Mouse (Mus musculus): Measurements from ENCODE around the gene Phc3.

Phc3 gene

DNA sequence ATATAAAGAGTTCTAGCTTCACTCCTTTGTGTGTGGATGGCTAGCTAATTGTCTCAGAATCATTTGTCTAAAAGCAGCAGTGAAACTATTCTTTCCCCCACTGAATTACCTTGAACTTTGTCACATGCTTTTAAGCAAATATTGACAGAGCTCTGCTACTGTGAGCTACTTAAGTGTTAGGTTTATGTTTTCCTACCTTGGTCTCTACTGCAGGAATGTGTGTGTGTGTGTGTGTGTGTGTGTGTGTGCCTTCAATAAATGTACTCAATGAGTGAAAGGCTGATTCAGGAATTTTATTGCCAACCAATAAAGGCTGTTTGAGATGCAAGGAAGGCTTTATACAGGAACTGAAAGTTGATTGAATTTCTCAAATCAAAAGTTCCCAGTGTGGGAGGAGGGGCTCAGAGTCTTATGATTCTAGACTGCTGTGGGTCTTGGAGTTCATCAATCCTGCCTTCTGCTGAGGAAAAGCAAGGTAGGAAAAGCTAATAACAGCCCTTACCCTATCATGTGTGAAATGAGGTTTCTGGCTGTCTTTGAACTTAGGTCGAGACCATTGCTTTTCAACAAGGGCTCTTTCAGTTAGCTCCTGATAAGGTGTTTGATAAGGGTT, 7.9 kb upstream of the Phc3 start:
- DNase-seq: peak; percentile 35 to 62

DNA sequence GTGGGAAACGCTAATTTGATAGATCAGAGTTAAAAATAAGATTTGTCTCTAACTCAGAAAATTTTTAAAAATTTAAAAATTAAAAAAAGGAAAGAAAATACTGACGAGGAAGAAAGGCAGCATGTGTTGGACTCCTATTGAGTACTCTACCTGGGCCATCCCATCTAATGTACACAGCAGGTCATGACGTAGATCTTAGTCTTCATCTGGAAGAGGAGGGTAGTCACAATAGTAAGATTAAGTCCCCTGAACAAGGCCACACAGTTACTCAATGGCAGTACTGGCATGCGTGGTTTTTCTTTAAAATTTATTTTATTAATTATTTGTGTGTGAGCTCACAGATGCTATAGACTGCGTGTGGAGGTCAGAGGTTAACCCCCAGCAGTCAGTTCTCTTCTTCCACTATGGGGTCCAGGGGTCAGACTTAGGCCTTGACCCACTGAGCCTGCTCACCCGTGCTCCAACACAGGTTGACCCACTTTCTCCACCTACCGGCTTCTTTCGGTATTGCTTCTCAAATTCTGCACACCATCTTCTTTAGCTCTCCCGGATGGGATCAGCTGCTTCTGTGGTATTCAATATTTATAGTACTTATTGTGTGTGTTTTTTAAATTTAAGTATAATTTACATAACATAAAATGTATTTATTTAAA, 6.0 kb upstream of the Phc3 start:
- DNase-seq: peak; percentile 46 to 76

DNA sequence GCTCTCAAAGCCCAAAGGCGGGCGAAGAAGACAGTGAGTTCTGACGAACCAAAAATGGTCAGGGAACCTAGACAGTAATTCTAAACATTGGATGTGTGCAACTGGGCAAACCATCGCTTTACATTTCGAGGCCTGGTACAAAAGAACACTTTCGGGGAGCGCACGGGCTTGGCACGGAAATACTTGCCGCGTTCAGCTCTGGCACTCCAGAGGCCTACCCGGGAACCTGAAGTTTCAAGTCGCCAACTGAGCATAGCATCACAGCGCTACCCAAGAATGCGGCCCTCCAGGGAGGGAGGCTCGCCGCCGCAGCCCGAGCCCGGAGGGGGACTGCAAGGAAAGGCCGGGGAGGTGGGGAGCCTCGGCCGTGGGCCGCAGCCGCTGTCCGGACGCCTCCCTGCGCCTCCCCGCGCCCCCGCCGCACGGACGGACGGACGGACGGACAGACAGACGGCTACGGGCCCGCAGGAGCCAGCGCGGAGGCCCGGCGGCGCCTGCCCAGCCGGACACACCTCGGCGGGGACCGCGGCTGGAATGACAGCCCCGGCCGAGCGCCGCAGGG, 603 bp downstream of the Phc3 start:
- DNase-seq: peak; percentile 48 to 55

DNA sequence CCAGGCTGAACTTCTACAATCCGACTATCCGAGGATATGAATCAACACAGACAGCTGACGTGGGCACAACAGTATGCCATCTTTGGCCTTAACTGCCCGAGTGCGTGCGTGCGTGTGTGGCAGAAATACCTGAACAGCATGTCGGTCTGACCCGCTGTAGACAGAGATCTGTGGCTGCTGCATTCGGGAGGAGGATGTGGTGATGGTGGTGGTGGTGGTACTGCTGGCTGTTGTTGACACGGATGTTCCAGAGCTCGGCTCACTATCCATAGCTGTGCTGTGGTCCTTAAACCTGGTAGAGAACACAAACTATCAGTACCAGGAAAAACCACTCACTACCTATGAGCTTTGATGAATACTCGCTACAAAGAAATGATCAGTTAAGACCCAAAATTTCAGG, 3.6 kb downstream of the Phc3 start:
- no peak for DNase-seq

DNA sequence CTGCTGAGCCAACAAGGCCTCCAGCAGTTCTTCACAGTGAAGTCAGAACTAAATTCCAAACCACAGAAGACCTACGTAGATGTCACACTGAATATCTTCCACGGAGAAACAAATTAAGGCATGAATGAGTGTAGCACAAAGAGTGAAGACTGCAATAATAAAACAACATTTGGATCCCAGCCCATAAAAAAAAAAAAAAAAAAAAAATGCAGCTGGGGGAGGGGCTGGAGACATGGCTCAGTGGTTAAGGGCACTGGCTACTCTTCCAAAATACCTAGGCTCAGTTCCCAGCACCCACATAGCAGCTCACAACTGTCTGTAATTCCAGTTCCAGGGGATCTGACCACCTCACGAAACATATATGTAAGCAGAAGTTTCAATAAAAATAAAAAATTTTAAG, 5.0 kb downstream of the Phc3 start:
- DNase-seq: no peak

DNA sequence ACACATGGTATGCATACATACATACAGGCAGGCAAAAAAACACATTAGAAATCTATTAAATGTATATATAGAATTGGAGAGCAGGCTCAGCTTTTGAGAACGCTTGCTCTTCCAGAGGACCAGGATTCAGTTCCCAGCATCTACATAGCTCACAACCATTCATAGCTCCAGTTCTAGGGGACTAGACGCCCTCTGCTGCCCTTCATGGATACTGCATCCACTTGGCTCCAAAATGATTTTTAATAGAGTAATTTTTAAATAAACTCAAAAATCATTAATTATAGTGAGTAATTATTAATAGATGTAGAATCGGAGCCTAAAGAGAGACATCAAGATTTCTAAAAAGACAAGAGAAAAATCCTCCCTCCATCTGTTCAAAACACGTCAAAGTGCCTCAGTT, 6.1 kb downstream of the Phc3 start:
- DNase-seq: no peak

DNA sequence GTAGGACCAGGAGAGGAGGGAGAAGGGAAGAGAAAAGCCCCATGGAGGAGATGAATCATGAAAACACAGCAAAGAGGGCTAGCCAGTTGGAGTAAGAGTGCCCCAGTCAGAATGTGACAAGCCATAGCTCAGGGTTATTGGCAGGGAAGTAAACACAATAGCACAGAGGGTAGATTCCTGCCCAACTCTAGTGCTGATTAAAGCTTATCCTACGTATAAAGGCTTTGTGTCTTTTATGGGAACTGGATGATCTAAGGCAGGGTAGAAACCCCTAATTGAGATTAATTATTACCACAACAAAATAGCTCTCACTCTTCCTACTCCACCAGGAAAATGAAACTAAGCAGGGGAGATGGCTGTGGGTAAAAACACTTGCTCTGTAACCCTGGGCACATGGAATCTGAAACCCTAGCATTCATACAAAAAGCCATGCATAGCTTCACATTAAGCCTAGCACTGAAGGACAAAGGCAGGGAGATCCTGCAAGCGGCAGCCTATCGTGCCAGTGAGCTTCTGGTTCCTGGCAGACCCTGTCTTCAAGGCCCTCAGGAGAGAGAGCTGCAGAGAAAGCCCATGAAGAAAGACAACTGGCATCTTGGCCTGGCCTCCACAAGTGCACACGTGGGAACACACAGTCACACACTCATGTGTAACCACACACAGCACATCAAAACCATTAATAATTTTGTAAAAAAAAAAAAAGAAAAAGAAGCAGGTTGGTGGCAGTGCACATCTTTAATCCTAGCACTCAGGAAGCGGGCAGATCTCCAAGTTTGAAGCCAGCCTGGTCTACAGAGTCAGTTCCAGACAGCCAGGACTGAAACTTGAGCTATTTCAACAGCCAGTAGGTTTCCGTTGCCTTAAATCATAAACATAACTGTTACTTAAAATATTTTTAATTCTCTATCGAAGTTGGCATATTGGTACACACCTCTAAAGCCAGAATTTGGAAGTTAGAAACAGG, 9.1 kb downstream of the Phc3 start:
- DNase-seq: no peak

DNA sequence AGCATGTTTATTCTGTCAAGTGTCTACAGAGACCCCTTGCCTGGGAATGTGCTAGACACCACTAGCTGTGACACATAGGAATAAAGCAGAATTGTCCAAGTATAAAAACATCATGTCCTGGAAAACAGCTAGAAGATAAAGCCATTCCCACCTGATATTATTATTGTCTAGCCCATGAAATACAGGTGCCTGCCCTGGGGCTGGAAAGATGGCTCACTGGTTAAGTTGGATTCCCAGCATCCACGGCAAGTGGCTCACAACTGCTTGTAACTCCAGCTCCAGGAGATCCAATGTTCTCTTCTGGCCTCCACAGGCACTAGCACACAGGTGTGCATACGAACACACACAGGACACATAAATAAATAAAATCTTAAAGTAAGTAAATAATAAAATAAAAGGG, 10.5 kb downstream of the Phc3 start:
- DNase-seq: no peak

DNA sequence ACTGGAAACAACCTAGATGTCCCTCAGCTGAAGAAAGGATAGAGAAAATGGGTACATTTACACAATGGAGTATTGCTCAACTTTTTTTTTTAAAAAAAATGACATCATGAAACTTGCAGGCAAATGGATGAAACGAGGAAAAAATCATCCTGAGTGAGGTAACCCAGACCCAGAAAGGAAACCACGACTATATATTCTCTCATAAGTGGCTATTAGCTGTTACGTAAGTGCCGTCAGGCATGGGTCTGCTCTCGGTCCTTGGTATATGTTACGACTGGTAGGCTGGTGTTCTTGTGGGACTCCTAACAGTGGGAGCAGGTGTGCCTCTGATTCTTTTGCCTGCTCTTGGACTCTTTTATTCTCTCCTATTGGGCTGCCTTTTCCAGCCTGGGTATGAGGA, 12.9 kb downstream of the Phc3 start:
- DNase-seq: no peak

DNA sequence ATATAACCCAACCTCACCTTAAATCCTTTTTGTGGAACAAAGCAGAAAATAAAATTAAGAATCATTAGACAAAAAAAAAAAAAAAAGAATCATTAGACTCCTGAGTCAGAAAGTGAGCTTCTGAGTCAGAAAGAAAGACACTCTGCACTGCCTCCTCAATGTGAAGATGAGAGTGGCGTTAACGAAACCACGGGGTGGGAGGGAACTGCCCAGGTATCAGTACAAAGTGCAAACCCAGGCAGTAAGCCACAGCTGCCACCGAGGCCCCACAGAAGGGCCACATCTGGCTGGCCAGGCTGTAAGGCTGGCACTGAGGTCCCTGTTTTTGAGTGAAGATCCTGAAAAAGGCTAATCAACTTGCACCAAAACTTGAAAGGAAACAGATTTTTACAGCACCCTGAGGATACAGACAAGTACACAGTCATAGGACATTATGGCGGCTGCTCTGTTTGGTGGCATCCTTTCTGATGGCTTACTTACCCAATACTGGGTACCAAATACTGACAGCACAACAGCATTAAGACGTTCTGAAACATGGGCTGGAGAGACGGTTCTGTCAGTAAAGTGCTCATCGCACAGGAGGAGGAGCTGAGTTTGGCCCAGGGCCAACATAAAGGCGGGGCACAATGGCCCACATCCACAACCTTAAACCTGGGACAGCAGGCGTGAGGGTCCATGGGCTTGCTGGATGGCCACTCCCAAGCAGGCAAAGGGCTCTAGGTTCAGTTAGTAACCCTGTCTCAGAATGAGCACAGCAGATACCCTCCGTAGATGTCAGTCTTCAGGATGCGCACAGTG, 16.7 kb downstream of the Phc3 start:
- no peak for DNase-seq

DNA sequence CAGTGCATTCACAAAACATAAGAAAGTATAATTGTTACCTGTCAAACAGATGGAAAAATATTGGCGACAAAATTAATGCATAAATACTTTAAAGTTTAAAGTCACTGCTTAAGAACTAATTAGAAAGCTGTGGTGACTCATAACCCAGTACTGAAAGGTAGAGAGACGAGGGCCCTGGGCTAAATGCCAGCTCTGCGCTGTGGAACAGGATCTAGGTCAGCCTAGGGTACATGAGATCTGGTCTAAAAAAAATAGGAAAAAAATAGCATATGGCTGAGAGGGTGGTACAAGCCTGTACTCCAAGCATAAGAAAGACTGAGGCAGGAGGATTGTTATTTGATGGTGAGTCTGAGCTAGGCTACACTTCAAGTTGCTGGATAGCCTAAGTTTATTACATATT, 17.6 kb downstream of the Phc3 start:
- peak; percentile 32 to 37 for DNase-seq

DNA sequence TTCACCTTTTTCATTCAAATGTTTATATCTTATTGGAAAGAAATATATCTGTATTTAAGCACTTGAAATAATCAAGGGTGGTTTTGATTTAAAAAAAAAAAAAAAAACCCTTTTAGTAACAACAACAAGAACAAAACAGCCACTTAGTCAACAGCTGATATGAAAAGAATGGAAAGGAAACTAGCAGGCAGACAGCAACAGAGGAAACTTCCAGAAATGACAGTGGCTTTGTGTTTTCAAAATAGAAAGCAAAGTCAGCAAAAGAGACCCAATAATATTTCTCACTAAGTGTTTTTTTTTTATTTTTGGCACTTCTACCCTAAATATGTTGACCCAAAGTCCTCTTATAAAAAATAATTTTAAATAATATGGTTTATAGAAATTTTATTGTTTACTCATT, 34.8 kb downstream of the Phc3 start:
- DNase-seq: no peak

DNA sequence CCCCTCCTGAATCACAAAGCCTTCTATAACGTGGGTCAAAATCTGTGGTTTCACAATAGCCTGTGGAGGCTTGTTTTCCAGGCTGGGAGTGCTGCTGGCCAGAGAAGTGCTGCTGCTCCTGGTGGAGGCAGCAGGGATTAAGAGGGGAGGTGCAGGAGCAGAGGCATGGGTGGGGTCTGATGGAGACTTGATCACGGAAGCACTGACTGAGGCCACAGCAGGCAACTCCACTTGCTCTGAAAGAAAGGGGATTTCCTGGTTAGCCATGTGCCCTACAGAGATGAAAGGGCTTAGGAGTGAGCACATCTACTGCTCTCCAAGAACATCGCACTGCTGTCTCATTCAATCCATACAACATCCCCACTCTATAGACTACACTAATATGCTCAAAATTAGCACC, 39.4 kb downstream of the Phc3 start:
- DNase-seq: peak in 1 of 2 experiments; percentile 10

DNA sequence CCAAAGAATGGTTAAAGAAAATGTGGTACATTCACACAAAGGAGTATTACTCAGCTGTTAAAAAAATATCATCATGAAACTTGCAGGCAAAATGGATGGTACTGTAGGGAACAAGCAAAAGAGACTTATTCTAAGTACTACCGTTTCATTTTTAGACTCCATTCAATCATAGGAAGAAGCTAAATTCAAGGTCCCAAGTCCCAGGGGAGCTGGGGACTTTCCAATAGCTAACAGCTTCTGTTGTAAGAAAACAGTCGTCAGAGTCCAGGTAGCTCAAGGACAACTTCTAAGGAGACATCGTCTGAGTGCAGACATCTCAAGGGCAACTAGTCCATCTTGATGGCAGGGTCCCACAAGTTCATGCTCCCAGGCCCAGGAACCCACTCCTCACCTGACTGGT, 41.6 kb downstream of the Phc3 start:
- no peak for DNase-seq

DNA sequence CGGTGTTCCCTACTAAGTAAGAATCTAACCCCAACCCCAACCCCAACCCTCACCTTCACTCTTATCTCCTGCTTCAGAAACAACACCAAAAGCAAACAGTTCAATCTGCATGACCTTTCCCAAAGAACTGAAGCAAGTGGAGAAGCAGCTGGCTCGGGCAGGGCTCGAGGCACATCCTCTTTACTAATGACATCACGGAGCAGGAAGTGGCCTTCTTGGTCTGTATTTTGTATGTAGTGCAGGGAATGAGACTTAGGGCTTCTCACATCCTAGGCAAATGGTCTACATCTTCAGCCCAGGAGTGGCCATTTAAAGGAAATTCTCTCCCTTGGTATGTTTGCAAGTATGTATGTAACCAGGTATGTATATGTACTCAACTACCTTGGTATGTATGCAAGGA, 52.1 kb downstream of the Phc3 start:
- no peak for DNase-seq

DNA sequence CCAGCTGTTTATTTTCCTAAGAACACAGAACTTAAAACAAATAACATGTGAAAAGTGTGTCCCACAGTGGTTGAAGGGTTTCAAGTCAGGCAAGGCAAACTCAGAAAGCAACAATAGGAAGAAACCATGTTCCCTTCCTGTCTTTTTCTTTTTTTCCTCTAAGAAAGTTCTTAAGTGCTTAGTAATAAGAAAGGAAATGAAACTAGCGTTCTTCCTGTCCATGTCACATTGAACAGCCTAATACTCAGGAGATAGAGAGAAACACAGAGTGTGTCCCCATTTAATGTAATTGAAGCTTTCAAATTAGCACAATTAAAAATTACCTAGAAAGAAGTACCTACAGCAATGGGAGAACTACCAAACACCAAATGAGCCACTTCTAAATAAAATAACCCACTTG, 64.6 kb downstream of the Phc3 start:
- DNase-seq: no peak

DNA sequence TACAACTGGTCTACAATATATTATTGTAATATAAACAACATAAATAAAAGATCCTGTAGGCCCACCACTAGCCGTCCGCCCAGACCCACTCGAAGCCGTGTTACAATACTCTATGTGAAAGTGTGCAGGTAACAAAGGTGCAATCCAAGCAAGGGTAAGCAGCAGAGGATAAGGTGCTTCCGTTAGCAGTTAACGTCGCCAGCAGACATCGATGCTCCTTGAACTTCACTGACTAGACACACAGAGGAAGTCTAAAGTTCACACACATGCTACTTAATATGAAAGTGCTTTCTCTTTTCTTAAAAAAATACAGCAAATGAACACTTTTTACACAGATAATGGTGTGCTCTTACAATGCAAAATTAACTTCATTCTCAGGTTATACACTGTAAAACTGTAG, 69.8 kb downstream of the Phc3 start:
- DNase-seq: no peak

DNA sequence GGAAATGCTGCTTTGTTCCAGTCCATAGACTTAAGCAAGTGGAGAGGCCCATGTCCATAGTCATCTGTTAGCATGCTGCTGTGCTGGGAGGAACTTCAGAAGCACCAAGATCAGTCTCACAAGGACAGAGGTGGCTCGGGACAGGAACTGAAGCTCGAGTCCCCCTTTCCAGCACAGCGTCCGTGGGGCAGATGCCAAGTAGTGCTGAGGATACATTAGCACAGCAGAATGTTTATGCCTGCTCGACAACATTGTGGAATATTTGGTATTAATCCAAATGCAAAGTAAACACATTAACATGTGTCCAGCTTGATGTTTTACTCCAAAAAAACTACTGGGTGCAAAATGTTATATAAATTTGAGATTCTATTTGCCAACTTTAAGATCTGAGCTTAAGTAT, 72.5 kb downstream of the Phc3 start:
- DNase-seq: no peak

DNA sequence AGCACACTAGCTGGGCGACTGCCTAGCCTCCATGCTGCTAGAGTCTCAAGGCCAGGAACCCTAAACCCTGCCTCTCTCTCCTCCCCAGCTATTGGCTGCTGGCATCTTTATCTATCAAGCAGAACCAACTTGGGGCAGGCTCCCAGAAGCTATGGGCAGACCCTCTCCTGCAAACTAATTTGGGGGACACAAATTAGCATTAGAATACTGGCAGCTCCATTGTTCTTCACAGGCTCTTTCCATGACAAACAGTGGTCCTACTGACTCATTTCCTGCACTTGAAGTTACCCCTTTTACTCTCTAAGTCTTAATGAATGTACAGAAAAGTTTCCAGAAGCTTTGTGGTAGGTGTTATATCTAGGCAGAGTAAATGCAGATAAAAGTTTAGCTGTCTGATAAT, 80.2 kb downstream of the Phc3 start:
- DNase-seq: no peak

DNA sequence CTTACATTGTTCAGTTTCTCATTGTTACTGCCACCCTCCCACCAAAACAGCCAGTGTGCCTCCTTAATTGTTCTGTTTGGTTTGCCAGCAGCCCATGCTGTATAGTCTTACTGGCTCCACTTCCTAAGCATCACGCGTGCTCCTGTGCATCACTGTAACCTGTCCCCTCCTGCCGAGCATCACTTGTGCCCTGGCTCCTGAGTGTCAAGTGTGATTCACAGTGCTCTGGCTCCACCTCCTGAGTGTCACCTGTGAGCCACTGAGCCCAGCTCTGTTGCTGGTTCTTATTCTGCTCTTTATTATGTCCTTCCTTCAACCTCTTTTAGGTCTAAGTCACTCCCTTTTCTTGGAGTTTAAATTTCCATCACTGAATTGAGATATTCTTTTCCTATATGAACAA, 81.8 kb downstream of the Phc3 start:
- DNase-seq: no peak

DNA sequence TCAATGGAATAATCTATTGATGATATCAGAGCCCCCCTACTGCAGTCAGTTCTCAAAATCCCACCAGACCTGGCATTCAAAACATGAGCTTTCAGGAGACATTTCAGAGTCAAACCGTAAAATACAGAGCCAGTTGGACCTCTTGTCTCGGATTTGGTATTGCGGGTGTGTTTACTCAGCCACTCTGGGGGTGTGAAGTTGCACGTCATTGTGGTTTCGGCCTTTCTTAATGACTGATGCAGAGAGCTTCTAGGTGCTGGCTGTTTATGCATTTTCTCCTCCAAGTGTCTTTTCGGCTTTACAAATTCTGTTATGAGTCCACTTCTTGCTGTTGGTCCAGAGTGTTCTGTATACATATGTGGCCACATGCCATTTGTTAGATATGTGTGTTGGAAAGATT, 92.5 kb downstream of the Phc3 start:
- peak in 1 of 2 experiments; percentile 13 for DNase-seq

DNA sequence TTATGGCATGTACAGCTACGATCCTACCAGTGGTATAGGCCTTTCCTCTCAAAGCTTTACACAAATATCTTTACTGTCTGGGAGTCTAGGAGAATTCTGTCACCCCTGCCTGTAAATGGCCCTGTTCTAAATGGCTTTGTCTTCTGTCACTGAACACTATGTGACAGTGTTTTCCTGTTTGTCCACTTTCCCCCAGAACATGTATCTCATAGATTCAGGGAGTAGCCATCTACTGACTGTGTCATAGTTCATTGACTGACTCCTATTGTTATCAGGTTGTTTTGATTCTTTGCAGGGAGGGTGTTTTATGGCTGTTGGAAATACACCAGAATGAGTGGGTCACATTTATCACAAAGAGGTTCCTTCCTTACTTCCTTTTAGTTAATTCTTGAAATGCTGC, 99.2 kb downstream of the Phc3 start:
- DNase-seq: no peak

DNA sequence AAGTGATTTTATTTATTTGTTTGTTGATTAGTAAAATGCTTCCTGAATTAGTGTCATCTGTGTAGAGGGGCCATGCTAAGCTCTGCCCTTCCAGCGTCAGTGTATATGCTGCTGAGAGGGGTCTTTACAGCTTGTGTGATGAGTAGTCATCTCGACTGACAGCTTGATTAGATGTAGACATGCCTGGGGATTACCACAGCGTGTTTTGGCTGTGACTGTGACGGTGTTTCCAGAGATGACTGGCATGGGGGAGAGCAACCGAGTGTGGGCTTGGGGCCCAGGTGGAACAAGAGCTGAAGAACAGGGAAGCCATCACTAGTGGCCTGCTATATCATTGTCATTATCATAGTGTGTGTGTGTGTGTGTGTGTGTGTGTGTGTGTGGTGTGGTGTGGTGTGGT, 100.6 kb downstream of the Phc3 start:
- DNase-seq: no peak

All from lung, adult 18-20 months (tissue).